Mouse (Mus musculus) limb, embryonic 14.5 days (tissue): ENCODE results near the gene Arhgap22. TPM values are rescaled to one million over a fixed set of nuclear protein-coding genes. Genes with fewer than 3 reads are reported as not detected.

Source experiments
- ATAC-seq: fragments of 200-750 bp; cut with Nextera tagmentation; 2 replicates; pipeline ENCODE4 v1.8.0; 2017; ENCODE audit warnings: low read depth, moderate number of reproducible peaks, moderate TSS enrichment; ENCODE audit not compliant: low FRiP score
- DNase-seq: peaks from one replicate; pipeline ENCODE4 v3.0.0-alpha.2; 2015; ENCODE audit warnings: low spot score
- H3K27ac ChIP-seq: fragments of 300-500 bp; sonication (generic); replicated peaks from 2 replicates; pipeline ENCODE4 v1.5.1; 2014; ENCODE audit warnings: low read depth, mild to moderate bottlenecking, low read length, moderate library complexity, mixed read lengths
- H3K27me3 ChIP-seq: fragments of 300-500 bp; sonication (generic); 2 replicates; pipeline ENCODE4 v1.6.1; 2014; ENCODE audit warnings: low read length, mixed read lengths; ENCODE audit not compliant: control insufficient read depth, insufficient read depth
- H3K36me3 ChIP-seq: fragments of 300-500 bp; sonication (generic); 2 replicates; pipeline ENCODE4 v1.6.1; 2014; ENCODE audit warnings: mild to moderate bottlenecking, low read length, moderate library complexity, mixed read lengths; ENCODE audit not compliant: control insufficient read depth, insufficient read depth
- H3K4me1 ChIP-seq: fragments of 300-500 bp; sonication (generic); 2 replicates; pipeline ENCODE4 v1.6.1; 2014; ENCODE audit warnings: antibody characterized with exemption, low read length, mixed read lengths; ENCODE audit not compliant: control insufficient read depth, insufficient read depth
- H3K4me2 ChIP-seq: fragments of 300-500 bp; sonication (generic); replicated peaks from 2 replicates; pipeline ENCODE4 v1.6.1; 2014; ENCODE audit warnings: low read depth, mild to moderate bottlenecking, low read length, moderate library complexity; ENCODE audit not compliant: severe bottlenecking
- H3K4me3 ChIP-seq: fragments of 300-500 bp; sonication (generic); replicated peaks from 2 replicates; pipeline ENCODE4 v1.5.1; 2014; ENCODE audit warnings: low read length
- H3K9ac ChIP-seq: fragments of 300-500 bp; sonication (generic); 2 replicates; pipeline ENCODE4 v1.6.1; 2014; ENCODE audit warnings: mild to moderate bottlenecking, low read depth, low read length, moderate library complexity; ENCODE audit not compliant: severe bottlenecking
- H3K9me3 ChIP-seq: fragments of 300-500 bp; sonication (generic); 2 replicates; pipeline ENCODE4 v1.6.1; 2016; ENCODE audit warnings: low read length; ENCODE audit not compliant: control insufficient read depth
- POLR2A ChIP-seq: fragments of 200-500 bp; IDR thresholded peaks from 2 replicates; pipeline ENCODE4 v1.8.0; 2012; ENCODE audit warnings: inconsistent platforms, mild to moderate bottlenecking, moderate library complexity, borderline replicate concordance; ENCODE audit not compliant: insufficient read depth, insufficient read length; ENCODE audit errors: extremely low read depth
- WGBS: fragments of 180-500 bp; shearing (Covaris S2); extraction: QIAGEN DNeasy Blood & Tissue Kit; methylation state at CpG from one replicate; pipeline ENCODE4 v1.1.7; 2014; 5-methylcytosine and 5-hydroxymethylcytosine counted together
- polyA plus RNA-seq, 2 experiments: library from polyadenylated mRNA; depleted of rRNA in 1 of 2; stranded (reverse) in 1 of 2; unstranded in 1 of 2; fragments of >200 nt; fragmentation: Nextera tagmentation in 1 of 2; extraction: Ambion mirVana in 1 of 2; gene quantifications; 2 replicates each; pipeline versions ENCODE4 v1.2.1 to v1.2.3; 2012 to 2014

The Arhgap22 gene
- polyA plus RNA-seq, 2 experiments: 4.8 to 5.3 TPM

- no peak overlapping the region for H3K4me2 ChIP-seq
- H3K9me3 ChIP-seq: no peaks in the 10 kb centered on the region
- H3K27me3 ChIP-seq: no peaks in the 10 kb centered on the region
- H3K4me1 ChIP-seq: no peaks in the 10 kb centered on the region
- DNase-seq: no peak
- ATAC-seq: no peak
- no peak overlapping the region for H3K9ac ChIP-seq
- no peak overlapping the region for H3K27ac ChIP-seq
- H3K36me3 ChIP-seq: no peaks in the 10 kb centered on the region
- TF ChIP-seq POLR2A: no peak
- WGBS: 21% methylated on average over 5 of the region's 5 CpGs
- H3K4me3 ChIP-seq: no peak overlapping the region
These were observed 5.5 kb upstream of the Arhgap22 start for GRCm38 (mm10) chr14:33208331-33208730.

DNA sequence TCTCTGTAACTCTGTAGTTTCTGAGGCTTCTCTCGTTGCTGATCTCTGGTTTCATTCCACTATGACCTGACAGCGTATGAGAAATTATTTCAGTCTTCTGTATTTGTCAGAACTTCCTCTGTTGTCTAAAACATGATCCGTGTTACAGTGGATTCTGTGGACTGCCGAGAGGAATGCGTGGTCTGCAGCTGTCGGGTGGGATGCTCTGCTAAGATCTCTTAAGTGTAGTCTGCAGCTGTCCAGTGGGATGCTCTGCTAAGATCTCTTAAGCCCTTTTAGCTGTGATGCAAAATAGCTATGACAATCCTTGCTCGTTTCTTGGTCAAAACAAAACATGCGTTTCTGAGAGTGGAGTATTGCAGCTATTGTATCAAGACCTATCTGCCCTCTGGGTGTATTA lies 3.0 kb upstream of the Arhgap22 start:
- H3K27ac ChIP-seq: no peak overlapping the region
- 75% methylated on average over 8 of the region's 8 CpGs for WGBS
- ATAC-seq: peak; percentile 56; the same call in 1 of the 2 replicates

GRCm38 (mm10) chr14:33212271-33212957 lies 1.4 kb upstream of the Arhgap22 start:
- 57% methylated on average over 5 of the region's 5 CpGs for WGBS
- TF ChIP-seq POLR2A: no peak
- ATAC-seq (no peak), DNase-seq (no peak)
- H3K4me1 ChIP-seq: peaks cover 3% of the 10 kb centered on the region
- no peaks in the 10 kb centered on the region for H3K27me3 ChIP-seq
- H3K4me2 ChIP-seq: no peak overlapping the region
- H3K4me3 ChIP-seq: no peak overlapping the region
- H3K9ac ChIP-seq: no peak overlapping the region
- H3K36me3 ChIP-seq: no peaks in the 10 kb centered on the region
- no peak overlapping the region for H3K27ac ChIP-seq
- H3K9me3 ChIP-seq: no peaks in the 10 kb centered on the region

More for the DNA sequence above, 3.0 kb upstream of the Arhgap22 start:
- Histone ChIP-seq H3K4me2 (no peak overlapping the region), H3K4me1 (peaks cover 3% of the 10 kb centered on the region), H3K9ac (no peak overlapping the region), H3K4me3 (no peak overlapping the region), H3K36me3 (no peaks in the 10 kb centered on the region), H3K9me3 (no peaks in the 10 kb centered on the region), H3K27me3 (no peaks in the 10 kb centered on the region)
- DNase-seq: peak; percentile 44
- no peak for TF ChIP-seq POLR2A

DNA sequence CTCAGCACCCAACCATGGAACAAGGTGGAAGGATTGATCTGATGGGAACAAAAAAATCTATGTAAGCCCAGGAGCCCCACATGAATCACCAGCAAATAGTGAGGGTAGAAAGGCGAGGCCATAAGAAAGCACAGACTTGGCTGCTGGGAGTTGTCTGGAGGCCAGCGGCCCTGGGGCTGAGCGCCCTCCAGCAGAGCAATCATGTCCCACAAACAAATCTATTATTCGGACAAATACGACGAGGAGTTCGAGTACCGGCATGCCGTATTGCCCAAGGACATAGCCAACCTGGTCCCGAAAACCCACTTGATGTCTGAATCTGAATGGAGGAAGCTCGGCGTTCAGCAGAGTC lies 892 bp upstream of the Arhgap22 start:
- Histone ChIP-seq H3K4me2 (no peak overlapping the region), H3K4me3 (no peak overlapping the region), H3K27me3 (no peaks in the 10 kb centered on the region), H3K36me3 (no peaks in the 10 kb centered on the region), H3K9me3 (no peaks in the 10 kb centered on the region), H3K4me1 (peaks cover 3% of the 10 kb centered on the region), H3K27ac (no peak overlapping the region), H3K9ac (no peak overlapping the region)
- 88% methylated on average over 12 of the region's 12 CpGs for WGBS
- no peak for TF ChIP-seq POLR2A
- DNase-seq: no peak
- ATAC-seq: no peak

- Histone ChIP-seq H3K9ac (no peak overlapping the region), H3K27me3 (no peaks in the 10 kb centered on the region), H3K9me3 (no peaks in the 10 kb centered on the region), H3K27ac (no peak overlapping the region), H3K36me3 (no peaks in the 10 kb centered on the region), H3K4me3 (no peak overlapping the region), H3K4me1 (peaks cover 3% of the 10 kb centered on the region), H3K4me2 (no peak overlapping the region)
- whole genome bisulfite sequencing: 21% methylated on average over 4 of the region's 4 CpGs
- DNase-seq: no peak
- no peak for ATAC-seq
- TF ChIP-seq POLR2A: no peak
These were observed 922 bp downstream of the Arhgap22 start for GRCm38 (mm10) chr14:33214767-33215128.
